Mouse (Mus musculus) megakaryocyte, embryonic 14.5 days (primary cell): ENCODE measurements around the gene Crtam. TPM values are rescaled to one million over a fixed set of nuclear protein-coding genes. Genes with fewer than 3 reads are reported as not detected.

Experiments used
- H3K27me3 ChIP-seq: replicated peaks from 2 replicates; pipeline ENCODE3; 2012; ENCODE audit warnings: inconsistent platforms
- H3K36me3 ChIP-seq: replicated peaks from 2 replicates; pipeline ENCODE3; 2012; ENCODE audit warnings: low read length, inconsistent platforms, mixed read lengths
- H3K4me1 ChIP-seq: 2 replicates; pipeline ENCODE4 v1.6.1; 2012; ENCODE audit warnings: inconsistent platforms
- H3K4me3 ChIP-seq: replicated peaks from 2 replicates; pipeline ENCODE3; 2012; ENCODE audit warnings: moderate library complexity, mild to moderate bottlenecking, inconsistent platforms
- H3K9me3 ChIP-seq: 2 replicates; pipeline ENCODE4 v1.6.1; 2012; ENCODE audit warnings: inconsistent platforms
- FLI1 ChIP-seq: IDR thresholded peaks from 2 replicates; pipeline ENCODE4 v1.6.1; 2012; ENCODE audit warnings: low read length, inconsistent platforms, mixed read lengths
- GATA1 ChIP-seq: IDR thresholded peaks from 3 replicates; pipeline ENCODE4 v1.6.1; 2012; ENCODE audit warnings: mixed read lengths, low read length, inconsistent platforms, borderline replicate concordance
- polyA plus RNA-seq: library from polyadenylated mRNA; stranded (reverse); fragments of >175 nt; gene quantifications from 2 replicates; pipeline ENCODE4 v1.2.3, GENCODE M21; 2012; ENCODE audit warnings: low replicate concordance; ENCODE audit not compliant: insufficient read depth

Crtam gene
- polyA plus RNA-seq, 1 experiment: 0.40 TPM

DNA sequence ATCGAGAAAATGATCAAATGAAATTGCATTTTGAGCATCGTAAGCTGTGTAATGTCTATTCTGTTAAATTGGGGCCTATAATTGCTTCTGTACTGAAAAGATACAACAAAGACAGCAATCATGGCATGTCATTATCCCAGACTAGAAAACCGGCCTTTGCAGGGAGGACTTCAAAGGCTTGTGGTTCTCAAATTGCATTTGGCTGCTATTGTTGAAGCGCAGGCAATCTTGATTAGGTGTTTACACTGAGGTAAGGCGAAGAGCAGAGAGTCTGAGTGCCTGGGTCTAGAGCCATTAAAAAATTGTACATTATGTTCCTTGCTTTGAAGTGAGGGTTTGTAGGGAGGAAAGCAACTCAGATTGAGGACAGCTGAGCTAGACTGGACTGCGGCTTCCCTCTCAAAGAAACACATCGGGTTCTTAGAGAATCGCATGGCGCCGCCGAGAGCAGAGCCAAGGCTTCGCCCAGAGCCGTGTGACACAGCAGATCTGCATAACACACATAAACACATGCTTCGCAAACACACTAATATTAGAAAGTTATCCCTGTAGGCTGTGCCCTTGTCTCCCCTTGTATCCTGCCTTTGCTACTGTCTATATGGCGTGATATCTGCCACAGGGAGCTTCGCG, 77.0 kb downstream of the Crtam start:
- no peaks in the 10 kb centered on the region for H3K9me3 ChIP-seq
- peaks cover 4% of the 10 kb centered on the region for H3K4me1 ChIP-seq
- H3K27me3 ChIP-seq: peaks cover 7% of the 10 kb centered on the region
- no peaks in the 10 kb centered on the region for H3K36me3 ChIP-seq
- H3K4me3 ChIP-seq: no peak overlapping the region
- no peak for TF ChIP-seq FLI1
- no peak for TF ChIP-seq GATA1

Other genes with a start within 250 kb of the Crtam start
- gene Hspa8, start 203.6 kb downstream of the Crtam start, polyA plus RNA-seq: 811 and 986 TPM in 2 replicates
- gene Bsx, start 130.5 kb downstream of the Crtam start, polyA plus RNA-seq: not detected in 2 replicates
- gene Jhy, start 40.5 kb downstream of the Crtam start, polyA plus RNA-seq: 1.1 and 2.3 TPM in 2 replicates
- 85.5 and 255 TPM in 2 replicates for gene Ubash3b, start 157.1 kb upstream of the Crtam start, polyA plus RNA-seq